Mouse (Mus musculus) right cerebral cortex, adult 2 months (tissue): Measurements from ENCODE around the gene Mcf2l.

Experiments used
- DNase-seq, 2 experiments: peaks; one replicate each; pipeline ENCODE4 v3.0.0; 2021 to 2022; ENCODE audit warnings: low spot score in 2 of 2

The Mcf2l gene

GRCm38 (mm10) chr8:12991411-12991810 is 117.8 kb downstream of the Mcf2l start:
- no peak for DNase-seq

- DNase-seq, result no peak
Observed at GRCm38 (mm10) chr8:12994468-12994867, 120.9 kb downstream of the Mcf2l start.

GRCm38 (mm10) chr8:12995481-12995880 is 121.9 kb downstream of the Mcf2l start:
- no peak for DNase-seq

- DNase-seq, result no peak
Observed at GRCm38 (mm10) chr8:12996831-12997275, 123.2 kb downstream of the Mcf2l start.

- no peak for DNase-seq
Observed at GRCm38 (mm10) chr8:12998331-12998730, 124.7 kb downstream of the Mcf2l start.

GRCm38 (mm10) chr8:12999793-13000192 is 126.2 kb downstream of the Mcf2l start:
- peak in 1 of 2 experiments; percentile 46 for DNase-seq

GRCm38 (mm10) chr8:13007458-13007857 is 133.9 kb downstream of the Mcf2l start:
- no peak for DNase-seq

GRCm38 (mm10) chr8:13010313-13010712 is 136.7 kb downstream of the Mcf2l start:
- no peak for DNase-seq

GRCm38 (mm10) chr8:13019560-13019959 is 146.0 kb downstream of the Mcf2l start:
- no peak for DNase-seq

- peak; percentile 47 to 50 for DNase-seq
Observed at GRCm38 (mm10) chr8:13021830-13022229, 148.2 kb downstream of the Mcf2l start.

GRCm38 (mm10) chr8:13025487-13026224 is 152.1 kb downstream of the Mcf2l start, which contains the start of gene F7:
TSS of gene F7 (plus strand) at chr8:13026034.
- no peak for DNase-seq

GRCm38 (mm10) chr8:13027615-13028014 is 154.0 kb downstream of the Mcf2l start:
- no peak for DNase-seq

GRCm38 (mm10) chr8:13028482-13028881 is 154.9 kb downstream of the Mcf2l start:
- peak; percentile 60 to 72 for DNase-seq

- DNase-seq, result peak; percentile 41 to 50
Observed at GRCm38 (mm10) chr8:13036346-13036812, 162.8 kb downstream of the Mcf2l start.

GRCm38 (mm10) chr8:13037015-13037414 is 163.4 kb downstream of the Mcf2l start, which contains the start of gene F10:
TSS of gene F10 (plus strand) at chr8:13037308.
- no peak for DNase-seq

- DNase-seq, result no peak
Observed at GRCm38 (mm10) chr8:13037569-13037968, 164.0 kb downstream of the Mcf2l start.

GRCm38 (mm10) chr8:13039054-13039453 is 165.4 kb downstream of the Mcf2l start:
- DNase-seq, result no peak

GRCm38 (mm10) chr8:13041459-13041858 is 167.9 kb downstream of the Mcf2l start:
- no peak for DNase-seq

- no peak for DNase-seq
Observed at GRCm38 (mm10) chr8:13047652-13048051, 174.0 kb downstream of the Mcf2l start.

GRCm38 (mm10) chr8:13050550-13050949 is 176.9 kb downstream of the Mcf2l start:
- no peak for DNase-seq

GRCm38 (mm10) chr8:13057351-13057750 is 183.7 kb downstream of the Mcf2l start:
- DNase-seq, result no peak

GRCm38 (mm10) chr8:13060441-13061150 is 187.0 kb downstream of the Mcf2l start, which contains the start of gene Proz:
TSS of gene Proz (plus strand) at chr8:13060914.
- no peak for DNase-seq

GRCm38 (mm10) chr8:13063112-13063511 is 189.5 kb downstream of the Mcf2l start:
- DNase-seq, result no peak
